In genomic region chr1:167249252-167249651, GRCm38 (mm10) we compare ENCODE assay signal across 17 mouse cellular contexts. TPM values are rescaled to one million over a fixed set of nuclear protein-coding genes. Genes with fewer than 3 reads are reported as not detected.
A peak's percentile ranks its signal among the peaks of the same experiment; 100 is the strongest.
DNase-seq lines count a peak whose midpoint lies in the region; ATAC-seq lines count a peak whose summit lies in the region.
"Had no signal": no experiment of that assay in that cellular context is flagged by ENCODE, and none has a peak within 500 bp of the region (broad histone marks: within the 10 kb centered on the region; RNA-seq: fewer than 3 reads in every experiment).

No protein-coding gene starts in this region.

- no peak overlapping the region for H3K4me3 ChIP-seq in heart, embryonic 14.5 days (ENCODE audit: control insufficient read depth in 1 of 2, insufficient read depth in 1 of 2, low read depth in 1 of 2, low read length in 2 of 2)
- H3K4me3 ChIP-seq: limb, embryonic 12.5 days; neural tube, embryonic 13.5 days had no signal

- 63% methylated on average over 19 of the region's 19 CpGs for whole genome bisulfite sequencing in heart, embryonic 14.5 days

- no peak for DNase-seq in heart, postnatal 25 days (ENCODE audit: low spot score)
- peak; percentile 54 for DNase-seq in kidney, postnatal 10 days
- no peak for DNase-seq in kidney, adult 11 months
- peak; percentile 44 for DNase-seq in ovary, adult 18-20 months (ENCODE audit: low spot score)
- DNase-seq in ovary, postnatal 10 days (ENCODE audit: low spot score): no peak
- DNase-seq in testis, postnatal 14 days (ENCODE audit: low spot score): peak; percentile 37
- DNase-seq in spleen, adult 12 weeks (ENCODE audit: low spot score): no peak
- DNase-seq: B cell, adult 2 months; cerebellum, adult 11-12 months; heart, adult 18-20 months; right cerebral cortex, postnatal 25 days; thymus, postnatal 4 days had no signal

- H3K4me1 ChIP-seq in heart, embryonic 14.5 days (ENCODE audit: control insufficient read depth in 2 of 2, insufficient read depth in 2 of 2, low read length in 2 of 2): peaks cover 13 to 40% of the 10 kb centered on the region in 2 experiments

- no peaks in the 10 kb centered on the region for H3K27me3 ChIP-seq in heart, embryonic 14.5 days (ENCODE audit: control insufficient read depth, insufficient read depth, low read length)
- H3K27me3 ChIP-seq: limb, embryonic 12.5 days; neural tube, embryonic 13.5 days had no signal

- no peak for ATAC-seq in heart, embryonic 14.5 days (ENCODE audit: insufficient number of reproducible peaks, insufficient read depth, low FRiP score, low read depth)

- H3K9me3 ChIP-seq in heart, embryonic 14.5 days (ENCODE audit: control insufficient read depth, low read length): no peaks in the 10 kb centered on the region
- H3K9me3 ChIP-seq: G1E; limb, embryonic 12.5 days; neural tube, embryonic 13.5 days had no signal

- no peaks in the 10 kb centered on the region for H3K36me3 ChIP-seq in heart, embryonic 14.5 days (ENCODE audit: control insufficient read depth, insufficient read depth, low read length)
- H3K36me3 ChIP-seq: limb, embryonic 12.5 days; neural tube, embryonic 13.5 days had no signal

- H3K27ac ChIP-seq in heart, embryonic 14.5 days (replicated peaks in 1 of 2; ENCODE audit: control insufficient read depth in 1 of 2, insufficient read depth in 1 of 2, low read depth in 2 of 2, low read length in 2 of 2): no peak overlapping the region
- H3K27ac ChIP-seq: limb, embryonic 12.5 days; neural tube, embryonic 13.5 days had no signal

- H3K4me2 ChIP-seq in heart, embryonic 14.5 days (ENCODE audit: low read length): no peak overlapping the region
- H3K4me2 ChIP-seq: limb, embryonic 12.5 days; midbrain, embryonic 11.5 days; neural tube, embryonic 13.5 days had no signal

- intact Hi-C loops in heart, postnatal 25 days (cut with DNase I): no loop called here

- H3K9ac ChIP-seq in heart, embryonic 14.5 days (ENCODE audit: low read length): peak overlapping the region; percentile 9; the same call in 1 of the 2 replicates
- H3K9ac ChIP-seq: limb, embryonic 12.5 days; neural tube, embryonic 13.5 days had no signal

RNA-seq across cellular contexts. Expression of gene Uck2, which starts 35.9 kb away (rescaled TPM):
- 39.2 TPM in 2 replicates for polyA plus RNA-seq in heart, embryonic 14.5 days (2014; fragmentation: Nextera tagmentation; extraction: Ambion mirVana)
- 10 to 100 TPM; 54.7 to 59.7 TPM for total RNA-seq in heart, postnatal 25 days (2021)

RNA-seq across cellular contexts. Expression of gene Tmco1, which starts 58.9 kb away (rescaled TPM):
- polyA plus RNA-seq in heart, embryonic 14.5 days (2014; fragmentation: Nextera tagmentation; extraction: Ambion mirVana): 85.6 and 90.1 TPM in 2 replicates
- total RNA-seq in heart, postnatal 25 days (2021): 10 to 100 TPM; 87.3 to 94.7 TPM

Comparison
In these comparisons a context has a peak if more than half of its experiments do, and no peak if none do; other contexts are left out.
1. DNase-seq: peak in kidney, postnatal 10 days (single experiment), ovary, adult 18-20 months (single experiment) and testis, postnatal 14 days (single experiment); none in heart, postnatal 25 days (single experiment), kidney, adult 11 months (single experiment), ovary, postnatal 10 days (single experiment) and spleen, adult 12 weeks (single experiment).